Mouse (Mus musculus): Measurements from ENCODE around the gene Asap2. TPM values are rescaled to one million over a fixed set of nuclear protein-coding genes. Genes with fewer than 3 reads are reported as not detected.
A peak's percentile ranks its signal among the peaks of the same experiment; 100 is the strongest.
"Not testable (repeated sequence)": the region's sequence is repeated elsewhere in the genome, so short reads cannot be mapped to it uniquely, and the experiment has no call there.

Gene Asap2
- polyA plus RNA-seq (2012; rRNA removed) = 20.1 and 22.8 TPM in 2 replicates
- 9.2 and 11.1 TPM in 2 replicates for polyA plus RNA-seq (2014; fragmentation: Nextera tagmentation; extraction: Ambion mirVana)

DNA sequence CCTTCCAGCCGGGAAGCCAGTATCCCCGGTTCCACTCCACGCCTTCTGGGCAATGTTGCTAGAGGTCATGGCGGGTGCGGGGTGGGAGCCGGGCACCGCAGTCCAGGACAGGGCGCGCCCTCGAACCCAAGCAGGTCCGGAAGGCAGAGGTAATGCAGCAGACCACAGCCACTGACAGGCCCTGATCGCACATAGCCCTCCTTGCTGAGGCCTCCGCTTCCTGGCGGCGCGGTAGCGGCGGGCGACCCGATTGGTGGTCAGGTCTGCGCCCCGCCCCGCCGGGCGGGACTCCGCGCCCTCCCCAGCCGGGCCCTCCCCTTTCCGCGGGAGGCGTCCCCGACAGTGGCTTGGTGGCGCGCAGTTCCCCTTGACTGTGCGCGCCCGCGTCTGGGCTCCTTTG is at the start of gene Asap2:
Gene Asap2, plus strand, starts transcription at position 328 of the 400 bp plus-strand sequence.
- peak; percentile 2 for DNase-seq (ENCODE audit: low spot score)
- not testable (repeated sequence) for H3K27ac ChIP-seq (replicated peaks; ENCODE audit: low read depth, low read length); ATAC-seq (ENCODE audit: low FRiP score, low read depth); H3K36me3 ChIP-seq (ENCODE audit: control insufficient read depth, insufficient read depth, low read length); H3K4me1 ChIP-seq (ENCODE audit: control insufficient read depth, insufficient read depth, low read length); H3K9me3 ChIP-seq (ENCODE audit: control insufficient read depth, low read length); H3K27me3 ChIP-seq (ENCODE audit: control insufficient read depth, insufficient read depth, low read length)
- Histone ChIP-seq H3K4me3 (replicated peaks; ENCODE audit: low read length) (peak within 1 kb of the TSS; percentile 41), H3K9ac (ENCODE audit: low read depth, low read length, severe bottlenecking) (peak within 1 kb of the TSS; percentile 58), H3K4me2 (replicated peaks; ENCODE audit: low read depth, low read length, severe bottlenecking) (peak within 1 kb of the TSS; percentile 32)
- WGBS = 0% methylated on average over 7 of the region's 38 CpGs

DNA sequence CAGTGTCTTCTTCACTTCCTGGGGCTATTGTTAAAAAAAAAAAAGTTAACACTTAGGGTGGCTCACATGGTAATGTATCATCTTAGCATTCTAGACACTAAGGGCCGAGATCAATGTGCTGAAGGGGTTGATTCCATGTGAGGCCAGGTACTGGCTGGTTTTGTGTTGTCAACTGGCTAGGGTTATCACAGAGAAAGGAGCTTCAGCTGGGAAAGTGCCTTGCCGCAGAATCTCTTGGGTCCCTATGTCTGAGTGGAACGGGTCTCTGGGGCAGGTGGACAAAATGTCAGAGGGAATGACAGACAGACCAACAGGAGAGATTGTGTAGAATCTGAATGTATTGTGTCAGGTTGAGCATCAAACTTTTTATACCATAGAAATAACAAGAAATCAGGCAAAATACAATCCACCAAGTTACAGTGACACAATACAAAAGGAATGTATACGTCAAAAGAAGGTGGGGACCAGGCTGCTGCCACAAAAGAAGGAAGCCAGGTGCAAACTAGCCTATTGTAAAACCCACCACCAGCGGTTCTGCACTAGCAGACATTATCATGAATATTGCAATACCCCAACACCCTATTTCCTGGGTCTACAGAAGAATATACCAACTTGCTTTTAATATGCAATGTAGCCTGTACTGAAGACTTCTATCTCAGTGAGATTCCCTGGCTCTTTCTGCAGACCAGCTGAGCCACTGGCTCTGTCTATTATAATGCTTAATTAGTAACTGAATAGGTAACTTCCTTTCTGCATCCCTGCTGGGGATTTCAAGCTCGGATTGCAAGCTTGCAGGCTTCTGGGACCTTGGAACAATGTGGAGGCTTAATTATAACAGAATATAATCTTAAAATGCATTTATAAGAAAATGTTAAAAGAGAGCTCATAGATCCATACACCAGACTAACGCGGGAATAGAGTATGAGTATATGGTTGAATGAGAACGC is 42.9 kb upstream of the Asap2 start:
- not testable (repeated sequence) for ATAC-seq (ENCODE audit: low FRiP score, low read depth); H3K4me3 ChIP-seq (replicated peaks; ENCODE audit: low read length)
- WGBS = 69% methylated on average over 9 of the region's 9 CpGs

DNA sequence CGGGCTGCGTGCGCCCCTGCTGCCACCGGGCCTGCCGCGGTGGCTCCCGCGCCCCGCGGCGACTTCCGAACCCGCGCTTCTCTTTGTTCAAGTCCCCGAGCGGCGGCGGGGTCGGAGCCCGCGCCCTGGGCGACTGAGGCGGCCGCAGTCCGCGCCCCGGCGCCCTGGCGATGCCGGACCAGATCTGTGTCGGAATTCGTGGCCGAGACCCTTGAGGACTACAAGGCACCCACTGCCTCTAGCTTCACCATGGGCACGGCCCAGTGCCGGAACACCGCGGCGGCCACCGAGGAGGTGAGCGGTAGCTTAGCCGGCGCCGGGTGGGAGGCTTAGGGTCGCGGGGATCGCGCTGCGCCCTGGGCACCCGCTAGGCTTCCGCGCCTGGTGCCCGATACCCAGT is 320 bp downstream of the Asap2 start:
- H3K4me1 ChIP-seq (ENCODE audit: control insufficient read depth, insufficient read depth, low read length); DNase-seq (ENCODE audit: low spot score); H3K27ac ChIP-seq (replicated peaks; ENCODE audit: low read depth, low read length); H3K36me3 ChIP-seq (ENCODE audit: control insufficient read depth, insufficient read depth, low read length); H3K27me3 ChIP-seq (ENCODE audit: control insufficient read depth, insufficient read depth, low read length); ATAC-seq (ENCODE audit: low FRiP score, low read depth); H3K9me3 ChIP-seq (ENCODE audit: control insufficient read depth, low read length): not testable (repeated sequence)
- 0% methylated on average over 26 of the region's 52 CpGs for WGBS
- Histone ChIP-seq H3K4me3 (replicated peaks; ENCODE audit: low read length) (peak overlapping the region; percentile 41), H3K4me2 (replicated peaks; ENCODE audit: low read depth, low read length, severe bottlenecking) (peak overlapping the region; percentile 32), H3K9ac (ENCODE audit: low read depth, low read length, severe bottlenecking) (peak overlapping the region; percentile 58)

More for the DNA sequence above, 42.9 kb upstream of the Asap2 start:
- DNase-seq (ENCODE audit: low spot score); H3K4me1 ChIP-seq (ENCODE audit: control insufficient read depth, insufficient read depth, low read length); H3K9ac ChIP-seq (ENCODE audit: low read depth, low read length, severe bottlenecking); H3K9me3 ChIP-seq (ENCODE audit: control insufficient read depth, low read length); H3K4me2 ChIP-seq (replicated peaks; ENCODE audit: low read depth, low read length, severe bottlenecking); H3K27ac ChIP-seq (replicated peaks; ENCODE audit: low read depth, low read length); H3K27me3 ChIP-seq (ENCODE audit: control insufficient read depth, insufficient read depth, low read length); H3K36me3 ChIP-seq (ENCODE audit: control insufficient read depth, insufficient read depth, low read length): not testable (repeated sequence)

DNA sequence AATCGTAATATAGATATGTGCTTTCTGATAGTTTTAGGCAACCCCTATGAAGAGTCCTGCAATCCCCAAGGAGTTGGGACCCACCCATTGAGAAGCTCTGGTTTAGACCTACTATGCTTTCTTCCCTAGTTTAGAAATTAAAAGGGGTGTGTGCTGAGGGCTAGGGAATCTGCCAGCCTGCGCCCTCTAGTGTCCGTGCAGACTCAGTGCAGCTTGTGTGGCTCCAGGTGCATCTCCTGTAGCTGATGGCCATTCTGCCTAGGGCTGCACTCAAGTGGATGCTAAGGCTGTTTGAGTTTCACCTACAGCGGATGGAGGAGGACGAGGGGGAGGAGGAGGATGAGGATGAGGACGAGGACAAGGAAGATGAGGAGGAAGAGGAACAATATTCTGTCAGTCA is 40.6 kb downstream of the Asap2 start:
- H3K36me3 ChIP-seq (ENCODE audit: control insufficient read depth, insufficient read depth, low read length); H3K4me2 ChIP-seq (replicated peaks; ENCODE audit: low read depth, low read length, severe bottlenecking); H3K4me1 ChIP-seq (ENCODE audit: control insufficient read depth, insufficient read depth, low read length); H3K27ac ChIP-seq (replicated peaks; ENCODE audit: low read depth, low read length); H3K9me3 ChIP-seq (ENCODE audit: control insufficient read depth, low read length); H3K4me3 ChIP-seq (replicated peaks; ENCODE audit: low read length); DNase-seq (ENCODE audit: low spot score); H3K9ac ChIP-seq (ENCODE audit: low read depth, low read length, severe bottlenecking); H3K27me3 ChIP-seq (ENCODE audit: control insufficient read depth, insufficient read depth, low read length); ATAC-seq (ENCODE audit: low FRiP score, low read depth): not testable (repeated sequence)
- 56% methylated on average over 6 of the region's 6 CpGs for WGBS

- not testable (repeated sequence) for H3K9me3 ChIP-seq (ENCODE audit: control insufficient read depth, low read length); H3K4me3 ChIP-seq (replicated peaks; ENCODE audit: low read length); H3K27ac ChIP-seq (replicated peaks; ENCODE audit: low read depth, low read length); H3K36me3 ChIP-seq (ENCODE audit: control insufficient read depth, insufficient read depth, low read length); H3K27me3 ChIP-seq (ENCODE audit: control insufficient read depth, insufficient read depth, low read length); H3K9ac ChIP-seq (ENCODE audit: low read depth, low read length, severe bottlenecking); H3K4me1 ChIP-seq (ENCODE audit: control insufficient read depth, insufficient read depth, low read length); DNase-seq (ENCODE audit: low spot score); ATAC-seq (ENCODE audit: low FRiP score, low read depth); H3K4me2 ChIP-seq (replicated peaks; ENCODE audit: low read depth, low read length, severe bottlenecking)
- WGBS = 97% methylated on average over 9 of the region's 9 CpGs
Observed at GRCm38 (mm10) chr12:21046716-21047115, 56.5 kb downstream of the Asap2 start.

DNA sequence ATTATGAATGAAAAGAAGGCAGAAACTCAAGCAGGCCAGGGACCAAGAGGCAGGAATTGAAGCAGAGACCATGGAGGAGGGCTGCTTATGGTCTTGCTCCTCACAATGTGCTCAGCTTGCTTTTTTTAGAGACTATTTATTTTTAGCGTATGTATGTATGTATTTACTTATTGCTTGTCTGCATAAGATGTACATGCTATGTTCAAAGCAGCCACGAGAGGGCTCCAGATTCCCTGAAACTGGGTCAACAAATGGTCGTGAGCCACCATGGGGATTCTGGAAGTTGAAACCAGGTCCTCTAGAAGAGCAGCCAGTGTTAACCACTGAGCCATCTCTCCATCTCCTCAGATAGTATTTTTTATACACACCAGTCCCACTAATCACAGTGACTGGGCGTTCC is 85.5 kb downstream of the Asap2 start:
- ATAC-seq (ENCODE audit: low FRiP score, low read depth); H3K4me3 ChIP-seq (replicated peaks; ENCODE audit: low read length); H3K9me3 ChIP-seq (ENCODE audit: control insufficient read depth, low read length); H3K4me2 ChIP-seq (replicated peaks; ENCODE audit: low read depth, low read length, severe bottlenecking); H3K4me1 ChIP-seq (ENCODE audit: control insufficient read depth, insufficient read depth, low read length); H3K9ac ChIP-seq (ENCODE audit: low read depth, low read length, severe bottlenecking); H3K27ac ChIP-seq (replicated peaks; ENCODE audit: low read depth, low read length); H3K36me3 ChIP-seq (ENCODE audit: control insufficient read depth, insufficient read depth, low read length); H3K27me3 ChIP-seq (ENCODE audit: control insufficient read depth, insufficient read depth, low read length): not testable (repeated sequence)
- DNase-seq (ENCODE audit: low spot score) = peak; percentile 50
- 32% methylated on average over 4 of the region's 4 CpGs for WGBS

DNA sequence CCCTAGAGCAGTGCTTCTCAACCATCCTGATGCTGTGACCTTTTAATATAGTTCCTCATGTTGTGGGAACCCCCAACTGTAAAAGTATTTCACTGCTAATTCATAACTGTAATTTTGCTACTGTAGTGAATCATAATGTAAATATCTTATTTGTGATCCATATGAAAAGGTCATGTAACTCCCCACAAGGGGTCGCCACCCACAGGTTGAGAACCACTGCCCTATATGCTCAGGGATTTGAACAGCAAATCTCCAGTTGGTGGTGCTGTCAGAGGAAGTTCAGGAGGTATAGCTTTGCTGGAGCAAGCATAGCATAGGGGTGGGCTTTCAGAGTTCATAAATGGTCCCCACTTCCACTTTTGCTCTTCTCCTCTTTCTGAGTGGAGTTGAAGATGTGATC is 99.9 kb downstream of the Asap2 start:
- H3K27me3 ChIP-seq (ENCODE audit: control insufficient read depth, insufficient read depth, low read length); H3K9ac ChIP-seq (ENCODE audit: low read depth, low read length, severe bottlenecking); H3K27ac ChIP-seq (replicated peaks; ENCODE audit: low read depth, low read length); ATAC-seq (ENCODE audit: low FRiP score, low read depth); DNase-seq (ENCODE audit: low spot score); H3K4me1 ChIP-seq (ENCODE audit: control insufficient read depth, insufficient read depth, low read length); H3K9me3 ChIP-seq (ENCODE audit: control insufficient read depth, low read length); H3K4me3 ChIP-seq (replicated peaks; ENCODE audit: low read length); H3K4me2 ChIP-seq (replicated peaks; ENCODE audit: low read depth, low read length, severe bottlenecking); H3K36me3 ChIP-seq (ENCODE audit: control insufficient read depth, insufficient read depth, low read length): not testable (repeated sequence)
- WGBS = 26% methylated on average over 1 of the region's 1 CpGs

DNA sequence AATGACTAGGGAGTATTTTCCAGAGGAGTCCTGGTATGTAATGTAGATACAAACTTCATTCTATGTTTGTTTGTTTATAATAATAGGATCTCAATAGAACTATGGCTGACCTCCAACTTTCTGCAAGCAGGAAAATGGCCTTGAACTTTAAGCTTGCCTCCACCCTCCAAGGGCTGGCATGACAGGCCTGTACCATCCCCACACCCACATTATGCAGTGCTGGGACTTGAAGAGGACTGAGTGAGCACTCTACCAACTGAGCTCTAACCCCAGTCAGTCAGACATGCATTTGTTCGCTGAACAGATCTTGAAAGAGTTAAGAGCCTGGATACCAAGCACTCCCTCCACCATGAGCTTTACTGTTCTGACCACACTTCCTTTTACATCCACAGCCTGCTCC is 102.2 kb downstream of the Asap2 start:
- WGBS = 100% methylated on average over 1 of the region's 1 CpGs
- H3K36me3 ChIP-seq (ENCODE audit: control insufficient read depth, insufficient read depth, low read length); H3K27me3 ChIP-seq (ENCODE audit: control insufficient read depth, insufficient read depth, low read length); H3K9me3 ChIP-seq (ENCODE audit: control insufficient read depth, low read length); H3K4me2 ChIP-seq (replicated peaks; ENCODE audit: low read depth, low read length, severe bottlenecking); H3K4me1 ChIP-seq (ENCODE audit: control insufficient read depth, insufficient read depth, low read length); DNase-seq (ENCODE audit: low spot score); H3K9ac ChIP-seq (ENCODE audit: low read depth, low read length, severe bottlenecking); ATAC-seq (ENCODE audit: low FRiP score, low read depth); H3K4me3 ChIP-seq (replicated peaks; ENCODE audit: low read length); H3K27ac ChIP-seq (replicated peaks; ENCODE audit: low read depth, low read length): not testable (repeated sequence)

Data from limb, embryonic 14.5 days (tissue).